Comparison of ENCODE assay signal across 8 mouse cellular contexts in the genomic region with DNA sequence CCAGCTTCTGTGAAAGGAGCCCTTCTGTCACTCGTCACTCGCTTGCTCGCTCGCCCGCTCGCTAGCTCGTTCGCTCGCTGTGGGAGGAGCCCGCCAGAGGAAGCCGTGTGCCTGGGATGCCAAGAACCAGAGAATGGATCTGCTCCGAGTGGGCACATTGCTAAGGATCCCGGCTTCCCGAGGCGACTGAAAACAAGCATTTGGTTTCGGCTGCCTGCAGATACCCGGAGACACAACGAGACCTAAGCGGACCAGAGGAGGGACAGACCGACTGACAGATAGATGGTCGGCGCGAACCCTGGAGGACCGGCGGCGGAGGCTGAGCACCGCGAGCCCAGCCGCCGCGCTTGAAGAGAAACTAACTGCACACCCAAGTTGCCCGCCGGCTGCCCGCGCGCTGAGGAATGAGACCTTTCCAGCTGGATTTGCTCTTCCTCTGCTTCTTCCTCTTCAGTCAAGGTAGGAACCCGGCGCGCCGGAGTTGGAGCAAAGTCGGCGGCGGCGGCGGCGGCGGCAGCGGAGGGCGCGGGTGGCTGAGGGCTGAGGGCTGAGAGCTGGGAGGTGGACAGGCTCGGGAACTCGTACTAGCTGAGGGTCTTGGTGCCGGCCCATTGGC. TPM values are rescaled to one million over a fixed set of nuclear protein-coding genes. Genes with fewer than 3 reads are reported as not detected.
A peak's percentile ranks its signal among the peaks of the same experiment; 100 is the strongest.
DNase-seq lines count a peak whose midpoint lies in the region; ATAC-seq and TF ChIP-seq lines count a peak whose summit lies in the region.

No protein-coding gene starts in this region.

- no peak for TF ChIP-seq EP300 in heart, postnatal 0 days (IDR thresholded peaks at IDR 0.05; ENCODE audit: low read depth)

- peaks cover 4% of the 10 kb centered on the region for H3K4me1 ChIP-seq in forebrain, embryonic 14.5 days (ENCODE audit: control insufficient read depth, insufficient read depth, low read length)
- H3K4me1 ChIP-seq in heart, postnatal 0 days (ENCODE audit: control insufficient read depth, insufficient read depth) = peaks cover 3% of the 10 kb centered on the region; the same call in 1 of the 2 replicates
- no peaks in the 10 kb centered on the region for H3K4me1 ChIP-seq in liver, embryonic 13.5 days (replicated peaks)
- peaks cover 10% of the 10 kb centered on the region; the same call in 1 of the 2 replicates for H3K4me1 ChIP-seq in neural tube, embryonic 14.5 days (ENCODE audit: control insufficient read depth, insufficient read depth, low read length)

- ATAC-seq in cerebellum, adult (ENCODE audit: insufficient number of reproducible peaks, low FRiP score, low TSS enrichment) = peak; percentile 66
- peak; percentile 88 for ATAC-seq in forebrain, embryonic 14.5 days
- ATAC-seq in heart, postnatal 0 days (ENCODE audit: insufficient read depth, low read depth) = peak; percentile 45; the same call in 1 of the 2 replicates
- ATAC-seq in liver, embryonic 13.5 days (ENCODE audit: low read depth) = no peak
- peak; percentile 74 for ATAC-seq in neural tube, embryonic 14.5 days (ENCODE audit: low read depth)

- no peak for TF ChIP-seq CTCF in heart, postnatal 0 days (IDR thresholded peaks at IDR 0.05; ENCODE audit: low read depth)

- peak overlapping the region; percentile 65 for H3K4me3 ChIP-seq in forebrain, embryonic 14.5 days (ENCODE audit: low read depth, low read length)
- H3K4me3 ChIP-seq in heart, postnatal 0 days (ENCODE audit: low read depth, low read length) = peak overlapping the region; percentile 65
- H3K4me3 ChIP-seq in liver, embryonic 13.5 days (replicated peaks) = peak overlapping the region; percentile 49
- peak overlapping the region; percentile 66 for H3K4me3 ChIP-seq in neural tube, embryonic 14.5 days (ENCODE audit: low read depth, low read length)

- H3K27me3 ChIP-seq in forebrain, embryonic 14.5 days (replicated peaks; ENCODE audit: control insufficient read depth, insufficient read depth, low read length) = peaks cover 15% of the 10 kb centered on the region; the same call in 1 of the 2 replicates
- peaks cover 87% of the 10 kb centered on the region for H3K27me3 ChIP-seq in heart, postnatal 0 days (ENCODE audit: control insufficient read depth, insufficient read depth, low read length)
- H3K27me3 ChIP-seq in liver, embryonic 13.5 days = peaks cover 76% of the 10 kb centered on the region
- peaks cover 6% of the 10 kb centered on the region for H3K27me3 ChIP-seq in neural tube, embryonic 14.5 days (ENCODE audit: control insufficient read depth, insufficient read depth, low read length)

- peak overlapping the region; percentile 82 for H3K4me2 ChIP-seq in forebrain, embryonic 14.5 days (ENCODE audit: low read length)
- peak overlapping the region; percentile 88 for H3K4me2 ChIP-seq in heart, postnatal 0 days (ENCODE audit: low read depth, low read length)
- H3K4me2 ChIP-seq in liver, embryonic 13.5 days = peak overlapping the region; percentile 64
- peak overlapping the region; percentile 78 for H3K4me2 ChIP-seq in neural tube, embryonic 14.5 days (ENCODE audit: low read depth, low read length)

- H3K36me3 ChIP-seq in forebrain, embryonic 14.5 days (ENCODE audit: control insufficient read depth, insufficient read depth, low read length) = no peaks in the 10 kb centered on the region
- H3K36me3 ChIP-seq in heart, postnatal 0 days (replicated peaks; ENCODE audit: control insufficient read depth, insufficient read depth, low read length) = no peaks in the 10 kb centered on the region
- H3K36me3 ChIP-seq in liver, embryonic 13.5 days = no peaks in the 10 kb centered on the region
- H3K36me3 ChIP-seq in neural tube, embryonic 14.5 days (ENCODE audit: control insufficient read depth, insufficient read depth, low read length) = no peaks in the 10 kb centered on the region

- H3K9me3 ChIP-seq in forebrain, embryonic 14.5 days (replicated peaks; ENCODE audit: control insufficient read depth, low read length) = no peaks in the 10 kb centered on the region
- no peaks in the 10 kb centered on the region for H3K9me3 ChIP-seq in heart, postnatal 0 days (replicated peaks; ENCODE audit: control insufficient read depth, low read length)
- H3K9me3 ChIP-seq in liver, embryonic 13.5 days (replicated peaks) = no peaks in the 10 kb centered on the region
- H3K9me3 ChIP-seq in neural tube, embryonic 14.5 days (ENCODE audit: control insufficient read depth, low read length) = no peaks in the 10 kb centered on the region

- peak overlapping the region; percentile 65 for H3K27ac ChIP-seq in forebrain, embryonic 14.5 days (ENCODE audit: low read depth, low read length)
- H3K27ac ChIP-seq in heart, postnatal 0 days (ENCODE audit: low read depth) = no peak overlapping the region
- H3K27ac ChIP-seq in liver, embryonic 13.5 days = no peak overlapping the region
- peak overlapping the region; percentile 66 for H3K27ac ChIP-seq in neural tube, embryonic 14.5 days (ENCODE audit: low read depth, low read length)

- peak; percentile 84 for DNase-seq in 3134 (ENCODE audit: extremely low read depth, insufficient read length, low spot score)
- DNase-seq in forebrain, embryonic 14.5 days (ENCODE audit: low spot score) = peak; percentile 94
- peak; percentile 20 for DNase-seq in heart, postnatal 0 days (ENCODE audit: low spot score)
- DNase-seq in kidney, postnatal 36 days = peak; percentile 27 to 56
- DNase-seq in liver, embryonic 13.5 days = no peak
- DNase-seq in MN1 (ENCODE audit: low spot score) = no peak

- H3K9ac ChIP-seq in forebrain, embryonic 14.5 days (ENCODE audit: low read length) = peak overlapping the region; percentile 78
- 0 out of 2 replicates have a peak overlapping the region, but pooled peaks have one; percentile 22 for H3K9ac ChIP-seq in heart, postnatal 0 days (replicated peaks; ENCODE audit: low read depth, low read length)
- no peak overlapping the region for H3K9ac ChIP-seq in liver, embryonic 13.5 days
- H3K9ac ChIP-seq in neural tube, embryonic 14.5 days (replicated peaks; ENCODE audit: low read depth, low read length) = peak overlapping the region; percentile 67

- WGBS in forebrain, embryonic 14.5 days = 2% methylated on average over 53 of the region's 53 CpGs
- under 1% methylated on average over 53 of the region's 53 CpGs for WGBS in heart, postnatal 0 days
- whole genome bisulfite sequencing in liver, embryonic 13.5 days (ENCODE audit: insufficient replicate concordance) = 1% methylated on average over 53 of the region's 53 CpGs
- under 1% methylated on average over 53 of the region's 53 CpGs for WGBS in neural tube, embryonic 14.5 days

RNA-seq across cellular contexts. Expression of gene Kirrel3, which starts 3.1 kb away (rescaled TPM):
- polyA plus RNA-seq in forebrain, embryonic 14.5 days (2014; fragmentation: Nextera tagmentation; extraction: Ambion mirVana) = 31.0 and 43.8 TPM in 2 replicates
- 0.23 and 0.42 TPM in 2 replicates for total RNA-seq in heart, postnatal 0 days (2014; rRNA removed; ENCODE audit: low replicate concordance)
- polyA plus RNA-seq in heart, postnatal 0 days (2015; fragmentation: Nextera tagmentation; extraction: Ambion mirVana) = 0.29 TPM in 2 replicates
- 0.23 and 0.24 TPM in 2 replicates for polyA plus RNA-seq in liver, embryonic 13.5 days (2015; fragmentation: Nextera tagmentation; extraction: Ambion mirVana)
- polyA plus RNA-seq in neural tube, embryonic 14.5 days (2014; fragmentation: Nextera tagmentation; extraction: Ambion mirVana) = 40.7 and 44.4 TPM in 2 replicates

Comparison
In these comparisons a context has a peak if more than half of its experiments do, and no peak if none do; other contexts are left out.
1. DNase-seq: peak in 3134 (single experiment), forebrain, embryonic 14.5 days (single experiment), heart, postnatal 0 days (single experiment) and kidney, postnatal 36 days (2 of 2); none in liver, embryonic 13.5 days (single experiment) and MN1 (single experiment).
2. H3K27ac ChIP-seq: peak in forebrain, embryonic 14.5 days (single experiment) and neural tube, embryonic 14.5 days (single experiment); none in heart, postnatal 0 days (single experiment) and liver, embryonic 13.5 days (single experiment).
3. RNA of gene Kirrel3, which starts 3.1 kb away (polyA plus RNA-seq): 40.7 to 44.4 TPM in neural tube, embryonic 14.5 days and 31.0 to 43.8 TPM in forebrain, embryonic 14.5 days; 0.29 TPM in heart, postnatal 0 days and 0.23 to 0.24 TPM in liver, embryonic 13.5 days; every median in the first group is over 10 times any median in the second.
4. Peak in every context shown above with its lines, with median percentiles within 50 percentile points of each other: H3K4me2 ChIP-seq and H3K4me3 ChIP-seq.